Mouse (Mus musculus) retina, adult 2 months (tissue): Measurements from ENCODE around the gene Ksr1.

Source experiments
- DNase-seq: peaks from one replicate; pipeline ENCODE4 v3.0.0-alpha.2; 2012; ENCODE audit warnings: low read depth, low spot score

Ksr1 gene

GRCm38 (mm10) chr11:79093986-79094695 lies 52.1 kb downstream of the Ksr1 start:
- no peak for DNase-seq

DNA sequence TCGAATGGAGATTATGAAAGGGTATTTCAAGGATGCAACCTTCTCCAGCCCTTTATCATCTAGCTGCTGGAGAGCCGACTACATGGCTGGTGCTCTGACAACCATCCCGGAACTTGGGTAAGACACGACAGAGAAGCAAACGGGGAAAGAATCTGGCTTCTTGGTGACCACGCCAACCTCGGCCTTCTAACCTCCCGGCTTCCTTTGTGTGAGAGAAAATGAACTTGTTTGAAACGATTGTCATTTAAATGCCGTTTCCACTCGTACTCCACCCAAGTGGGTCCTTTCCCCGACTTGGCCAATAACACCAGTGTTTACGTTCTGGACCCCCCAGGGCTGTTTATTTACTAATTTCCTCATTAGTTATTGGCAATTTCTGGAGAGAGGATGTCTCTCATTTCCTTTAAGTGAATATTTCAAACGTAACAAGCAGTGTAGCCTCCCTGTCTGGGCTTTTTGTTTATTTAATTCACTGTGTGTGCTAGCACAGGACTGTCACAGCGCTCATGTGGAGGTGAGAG lies 52.8 kb downstream of the Ksr1 start:
- DNase-seq: no peak

DNA sequence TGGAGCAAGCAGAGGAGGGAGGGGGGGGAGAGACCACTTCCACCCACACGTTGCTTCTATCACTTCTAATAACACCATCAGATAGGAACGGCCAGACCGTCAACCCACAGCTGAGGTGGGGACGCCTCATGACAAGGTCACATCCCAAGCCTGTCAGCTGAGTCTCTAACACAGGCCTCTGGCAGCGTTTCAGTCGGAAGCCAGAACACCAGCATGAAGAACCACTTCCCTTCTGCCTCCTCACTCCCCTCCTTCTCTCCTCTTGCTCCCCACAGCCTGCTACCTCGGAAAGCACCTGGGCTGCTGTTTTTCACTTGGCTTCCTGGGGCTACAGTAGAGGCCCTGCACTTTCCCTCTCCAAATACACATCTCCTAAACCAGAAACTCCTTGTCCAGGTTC lies 53.4 kb downstream of the Ksr1 start:
- no peak for DNase-seq

- DNase-seq: no peak
These were observed 54.0 kb downstream of the Ksr1 start for GRCm38 (mm10) chr11:79092245-79092644.

GRCm38 (mm10) chr11:79089756-79090155 lies 56.5 kb downstream of the Ksr1 start:
- no peak for DNase-seq

DNA sequence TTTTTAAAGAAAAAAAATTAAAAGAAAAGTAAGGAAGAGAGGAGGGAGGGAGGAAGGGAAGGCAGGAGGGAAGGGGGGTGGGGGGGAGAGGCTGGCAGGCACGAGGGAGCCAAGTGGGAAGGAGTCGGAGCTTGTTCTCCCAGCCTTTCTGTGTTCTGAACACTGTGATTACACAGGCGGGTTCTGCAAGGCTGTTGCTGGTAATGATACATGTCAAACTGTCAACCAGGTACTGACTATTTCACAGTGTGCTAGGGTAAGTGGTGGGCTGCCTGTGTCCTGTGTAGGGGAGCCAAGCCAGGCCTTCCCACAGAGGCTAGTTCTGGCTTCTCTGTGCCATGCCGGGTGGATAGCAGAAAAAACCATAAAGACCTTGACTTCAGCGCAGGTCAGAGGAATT lies 57.2 kb downstream of the Ksr1 start:
- no peak for DNase-seq

DNA sequence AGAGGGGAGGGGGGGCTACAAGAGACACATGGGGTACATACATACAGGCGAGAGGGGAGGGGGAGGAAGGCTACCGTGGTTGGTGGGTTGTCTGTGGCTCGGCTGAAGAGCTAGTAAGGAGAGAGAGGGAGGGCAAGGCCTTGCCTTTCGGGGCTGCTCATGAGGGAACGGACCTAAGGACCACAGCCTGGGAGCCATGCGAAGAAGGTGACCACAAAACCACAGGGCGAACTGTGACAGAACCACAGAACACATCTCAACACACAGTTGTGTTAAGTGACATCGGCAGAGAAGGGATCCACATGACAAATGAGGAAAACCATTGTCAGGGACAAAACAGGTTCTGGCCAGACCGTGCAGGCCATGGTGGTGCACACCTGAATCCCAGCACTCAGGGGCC lies 57.9 kb downstream of the Ksr1 start:
- no peak for DNase-seq

DNA sequence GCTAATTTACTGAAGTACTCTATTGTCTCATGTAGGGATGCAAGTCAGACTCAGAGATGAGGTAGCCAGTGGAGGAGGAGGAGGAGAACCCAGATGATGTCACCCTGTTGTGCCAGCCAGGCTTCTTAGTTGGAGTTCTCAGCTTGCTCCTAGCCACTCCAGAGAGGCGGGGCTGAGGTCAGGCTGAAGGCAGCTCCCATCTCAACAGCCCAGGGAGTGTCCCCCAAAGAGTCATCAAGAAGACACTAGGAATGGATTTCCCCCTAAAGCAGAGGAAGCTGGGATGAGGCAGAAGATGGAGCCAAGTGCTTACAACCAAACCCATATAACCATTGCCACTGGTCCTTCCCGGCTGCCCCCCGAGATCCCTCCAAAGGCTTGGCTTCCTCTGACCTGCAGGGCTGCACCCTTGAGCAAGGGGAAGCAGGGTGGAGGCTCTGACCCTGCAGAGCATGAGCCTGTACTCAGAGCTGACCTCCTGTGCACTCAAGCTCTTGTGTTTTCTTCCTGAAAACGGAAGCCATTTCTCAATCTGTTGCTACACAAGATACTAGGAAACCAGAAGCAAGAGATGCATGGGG lies 58.4 kb downstream of the Ksr1 start:
- no peak for DNase-seq

GRCm38 (mm10) chr11:79086787-79087186 lies 59.4 kb downstream of the Ksr1 start:
- DNase-seq: no peak

GRCm38 (mm10) chr11:79085059-79085458 lies 61.1 kb downstream of the Ksr1 start:
- DNase-seq: no peak

DNA sequence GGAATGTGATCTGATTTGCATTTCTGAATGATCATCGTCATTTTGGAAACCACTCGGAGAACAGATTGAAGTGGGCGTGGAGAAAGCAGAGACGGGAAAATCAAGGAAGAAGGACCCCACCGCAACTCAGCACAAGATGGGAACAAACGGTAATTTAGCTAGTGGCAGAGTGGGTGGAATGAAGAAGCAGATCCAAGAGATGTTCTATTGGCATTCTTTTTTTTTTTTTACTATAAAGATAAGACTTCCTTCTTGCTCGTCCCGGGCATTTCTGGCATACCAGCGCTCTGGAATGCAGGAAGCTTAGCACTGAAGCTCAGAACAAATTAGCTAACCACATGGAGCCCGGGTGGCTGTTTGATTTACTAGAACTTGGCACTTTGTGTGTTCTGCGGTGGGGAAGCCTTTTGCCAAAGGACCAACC lies 63.2 kb downstream of the Ksr1 start:
- DNase-seq: no peak

- no peak for DNase-seq
These were observed 65.0 kb downstream of the Ksr1 start for GRCm38 (mm10) chr11:79080965-79081891.

- no peak for DNase-seq
These were observed 66.1 kb downstream of the Ksr1 start for GRCm38 (mm10) chr11:79080081-79080480.

DNA sequence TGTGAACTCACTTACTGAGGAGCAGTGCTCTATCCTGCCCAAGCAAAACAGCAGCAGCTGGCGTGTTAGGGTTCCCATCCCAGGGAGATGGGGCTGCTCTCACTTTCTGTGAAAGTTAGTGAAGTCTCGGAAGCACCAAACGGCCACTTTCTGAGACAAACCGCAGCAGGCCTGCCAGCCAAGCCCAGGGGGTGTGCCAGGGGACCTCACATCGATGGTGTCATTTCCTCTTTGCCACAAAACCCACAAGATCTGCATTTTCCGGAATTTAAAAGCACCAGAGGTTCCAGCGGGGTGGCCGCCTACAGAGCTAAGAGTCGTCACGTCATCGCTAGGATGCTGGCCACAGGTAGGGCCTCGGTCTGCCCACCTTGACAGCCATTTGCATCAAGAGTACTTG lies 69.7 kb downstream of the Ksr1 start:
- DNase-seq: no peak

DNA sequence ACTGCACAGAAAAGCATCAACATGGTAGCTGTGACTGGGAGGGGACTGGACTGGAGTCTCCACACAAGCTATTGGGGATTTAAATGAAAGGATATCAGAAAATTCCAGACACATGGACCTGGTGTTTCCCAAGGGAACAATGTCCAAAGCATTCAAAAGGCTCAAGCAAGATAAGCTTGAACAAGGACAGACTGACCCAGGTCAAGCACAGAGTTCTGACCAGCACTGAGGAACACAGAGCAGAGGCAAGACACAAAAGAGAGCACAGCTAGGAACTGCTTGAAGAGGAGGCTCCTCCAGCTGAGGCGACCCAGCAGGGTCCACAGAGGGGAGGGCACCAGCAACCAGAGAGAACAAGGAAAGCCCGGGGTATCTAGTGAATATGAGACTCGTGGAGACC lies 71.2 kb downstream of the Ksr1 start:
- DNase-seq: no peak

- no peak for DNase-seq
These were observed 71.6 kb downstream of the Ksr1 start for GRCm38 (mm10) chr11:79074611-79075010.

DNA sequence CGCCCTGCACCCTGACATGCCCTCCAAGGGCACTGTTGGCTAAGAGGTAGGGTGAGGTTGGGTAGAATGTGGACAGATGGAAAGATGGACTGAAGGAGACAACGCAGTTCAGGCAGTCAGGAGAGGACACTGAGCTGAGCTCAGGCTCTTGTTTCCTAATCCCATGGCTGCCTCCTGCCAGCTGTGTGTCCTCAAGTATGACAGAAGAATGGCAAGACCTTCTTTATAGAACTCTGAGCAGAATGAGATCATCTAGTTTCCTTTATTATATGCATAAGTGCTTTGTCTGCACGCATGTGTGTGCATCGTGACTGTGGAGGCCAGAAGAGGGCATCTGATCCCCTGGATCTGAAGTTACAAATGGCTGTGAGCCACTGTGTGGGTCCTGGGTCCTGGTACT lies 72.6 kb downstream of the Ksr1 start:
- DNase-seq: no peak

- DNase-seq: no peak
These were observed 74.1 kb downstream of the Ksr1 start for GRCm38 (mm10) chr11:79072108-79072507.

DNA sequence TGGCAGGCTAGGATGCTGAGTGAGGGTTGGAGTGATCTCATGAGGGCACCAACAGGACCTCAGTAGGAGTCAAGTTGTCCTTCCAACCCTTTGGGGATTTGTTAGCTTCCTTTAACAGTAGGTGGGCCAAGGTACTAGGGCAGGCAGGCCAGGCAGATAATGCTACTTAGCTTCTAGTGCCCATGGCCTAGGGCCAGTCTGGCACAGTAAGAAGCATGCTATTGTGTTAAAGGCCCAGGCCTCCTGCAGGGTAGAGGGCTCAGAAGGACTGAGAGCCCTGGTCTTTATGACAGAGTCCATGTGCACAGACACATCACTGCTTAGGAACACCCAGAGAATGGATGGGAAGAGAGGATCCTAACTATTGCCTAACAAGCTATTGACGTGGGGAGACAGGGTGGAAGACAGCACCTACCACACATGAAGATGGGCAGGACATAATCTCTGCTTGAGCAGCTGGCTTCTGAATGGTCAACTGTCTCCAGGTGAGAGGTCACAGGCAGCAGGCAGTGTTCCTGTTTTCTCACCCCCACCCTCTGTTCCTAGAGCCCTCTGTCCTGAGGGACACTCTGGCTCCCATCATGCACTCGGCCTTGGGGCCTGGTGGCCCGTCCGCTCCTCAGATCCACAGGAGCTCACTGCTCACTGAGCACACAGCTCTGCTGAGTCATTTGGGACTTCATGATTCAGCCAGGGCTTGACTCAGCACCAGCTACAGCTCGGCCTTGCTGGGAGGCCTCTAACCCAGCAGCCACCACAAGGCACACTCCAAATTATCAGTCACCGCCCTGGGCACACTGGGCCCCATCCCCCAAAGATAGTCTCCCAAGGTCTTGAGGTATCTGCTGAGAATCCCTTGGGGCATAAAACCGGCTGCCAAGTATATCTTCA lies 74.9 kb downstream of the Ksr1 start:
- DNase-seq: no peak

- DNase-seq: no peak
These were observed 76.6 kb downstream of the Ksr1 start for GRCm38 (mm10) chr11:79069453-79070153.

GRCm38 (mm10) chr11:79067172-79067571 lies 79.0 kb downstream of the Ksr1 start:
- no peak for DNase-seq
